Mouse (Mus musculus): ENCODE results near the gene Enpp1. TPM values are rescaled to one million over a fixed set of nuclear protein-coding genes. Genes with fewer than 3 reads are reported as not detected.

The Enpp1 gene
- 1 to 10 TPM; 3.1 to 3.2 TPM for total RNA-seq (2021)
- long read RNA-seq, experiment 1, full-length matches to known transcripts: 4 of 5 reads
- long read RNA-seq, experiment 1, partial matches to known transcripts: 0 of 5 reads
- long read RNA-seq, experiment 1, other reads (novel, unspliced or antisense): 1 of 5 reads
- long read RNA-seq, experiment 2, full-length matches to known transcripts: 3 of 6 reads
- long read RNA-seq, experiment 2, partial matches to known transcripts: 1 of 6 reads
- long read RNA-seq, experiment 2, other reads (novel, unspliced or antisense): 2 of 6 reads

DNA sequence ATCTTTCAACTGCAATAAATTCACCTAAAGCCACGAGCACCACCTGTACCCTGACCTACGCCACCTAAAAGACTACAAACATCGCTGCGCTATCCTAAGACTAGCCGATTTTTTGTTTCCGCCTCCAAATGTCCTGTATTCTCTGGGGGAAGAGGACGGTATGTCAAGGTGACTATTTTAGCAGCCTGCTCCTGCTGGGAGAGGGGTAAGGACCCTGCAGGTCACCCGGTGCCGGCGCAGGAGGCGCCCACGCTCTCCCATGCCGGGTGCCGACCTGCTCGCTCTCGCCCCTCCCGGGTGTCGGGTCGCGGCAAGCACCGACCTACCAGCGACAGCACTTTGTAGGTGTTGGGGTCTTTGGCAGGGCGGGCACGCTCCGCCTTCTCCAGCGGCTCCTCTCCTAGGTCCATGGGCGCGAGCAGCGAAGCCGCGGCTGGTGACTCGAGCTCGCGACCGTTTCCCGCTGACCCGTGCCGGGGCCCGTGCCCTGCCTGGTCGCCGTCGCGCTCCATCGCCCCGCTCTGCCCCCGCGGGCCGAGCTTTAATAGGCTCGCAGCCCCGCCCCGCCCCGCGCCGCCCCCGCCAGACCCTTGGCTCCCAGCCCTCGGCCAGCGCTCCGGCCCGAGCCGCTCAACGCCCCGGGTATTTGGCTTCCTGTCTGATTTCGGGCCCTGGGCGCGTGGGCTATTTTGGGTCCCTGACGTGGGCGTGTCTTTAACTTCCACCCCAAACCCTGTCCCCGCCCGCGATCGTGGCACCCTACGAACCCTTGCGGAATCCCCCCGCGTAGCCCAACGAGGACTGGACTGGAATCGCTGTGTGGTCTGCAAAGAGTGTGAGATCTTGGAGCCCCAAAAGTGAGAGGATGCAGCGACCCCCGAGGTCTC is at the start of gene Enpp1:
Gene Enpp1, minus strand, starts transcription at position 680 of the 887 bp plus-strand sequence.
- DNase-seq (ENCODE audit: low spot score): peak; percentile 57

DNA sequence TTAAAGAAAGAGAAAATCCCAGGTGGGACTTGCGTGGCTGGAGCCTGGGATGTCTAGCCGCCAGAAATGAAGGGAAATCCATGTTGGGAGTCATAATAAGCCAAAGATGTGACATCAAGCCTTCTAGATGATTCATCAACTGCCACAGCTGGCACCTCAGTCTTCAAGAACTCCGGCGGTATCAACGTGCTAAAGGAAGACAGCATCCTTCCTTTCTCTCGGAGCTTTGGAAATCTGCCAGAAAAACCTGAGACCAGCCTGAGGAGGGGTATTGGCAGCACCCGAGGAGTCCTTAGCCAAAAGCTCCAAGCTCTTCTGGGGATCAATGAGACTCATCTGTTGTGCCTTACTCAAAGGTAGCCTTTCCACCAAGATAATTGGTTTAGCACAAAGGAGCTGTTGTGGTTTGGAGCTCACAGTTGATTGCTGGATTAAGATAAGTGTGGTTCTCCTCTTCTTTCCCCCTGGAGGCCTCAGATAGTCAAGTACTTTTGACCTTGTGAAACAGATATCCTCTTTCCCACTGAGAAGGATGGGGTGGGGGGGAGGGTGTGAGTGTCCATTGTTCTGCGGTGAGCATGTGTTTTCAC is 46.5 kb upstream of the Enpp1 start:
- no peak for DNase-seq (ENCODE audit: low spot score)

DNA sequence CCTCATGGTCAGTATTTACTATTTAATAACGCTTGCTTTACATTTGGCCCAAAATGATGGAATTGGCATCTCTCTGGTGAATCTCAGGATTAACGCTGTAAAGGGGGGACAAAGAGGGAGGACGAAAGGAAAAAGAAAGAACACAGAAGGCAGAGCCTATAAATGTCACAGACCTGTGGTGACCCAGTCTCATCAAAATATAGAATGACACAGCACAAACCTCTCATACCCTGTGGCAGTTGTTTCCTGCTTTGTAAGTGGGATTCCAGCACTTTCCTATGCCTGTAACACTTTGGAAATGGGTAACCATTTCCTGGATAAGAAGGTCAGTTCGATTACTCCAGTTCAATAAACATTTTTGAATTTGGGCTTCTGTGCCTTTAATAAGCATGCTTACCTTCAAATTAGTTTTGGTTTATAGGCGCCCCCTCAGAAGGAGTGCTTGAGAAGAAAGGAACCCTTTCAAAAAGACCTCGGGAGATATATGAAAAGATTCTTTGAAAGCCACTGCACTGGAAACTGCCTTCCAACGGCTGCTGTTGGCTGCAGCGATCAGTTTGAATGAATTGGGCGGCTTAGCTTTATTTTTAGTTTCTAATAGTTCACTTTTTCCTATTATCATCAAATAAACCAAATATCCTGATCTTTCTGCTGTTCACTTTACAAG is 43.0 kb upstream of the Enpp1 start:
- no peak for DNase-seq (ENCODE audit: low spot score)

DNA sequence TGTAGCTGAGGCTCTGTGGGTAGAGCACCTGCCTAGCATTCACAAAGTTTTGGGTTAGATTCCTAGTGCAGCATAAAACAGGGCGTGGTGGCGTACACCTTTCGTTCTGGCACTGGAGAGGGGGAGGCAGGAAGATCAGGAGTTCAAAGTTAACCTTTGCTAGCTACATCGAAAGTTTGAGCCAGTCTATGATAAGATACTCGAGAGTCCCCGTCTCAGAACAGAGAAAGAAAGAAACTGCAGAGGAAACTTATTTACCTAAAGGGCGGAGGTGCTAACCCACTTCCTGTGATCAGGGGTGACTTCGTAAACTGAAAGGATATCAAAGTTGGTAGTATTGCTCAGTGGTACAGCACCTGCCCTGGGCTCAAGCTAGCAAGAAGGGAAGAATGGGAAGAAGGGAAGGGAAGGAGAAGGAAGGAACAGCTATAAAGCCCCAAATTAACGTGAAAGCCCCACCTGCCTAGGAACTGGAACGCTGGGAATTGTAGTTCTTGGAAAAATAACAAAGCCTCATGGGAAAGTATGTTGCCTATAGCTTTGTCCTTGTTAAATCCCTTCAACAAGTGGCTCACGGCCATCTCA is 42.4 kb upstream of the Enpp1 start:
- no peak for DNase-seq (ENCODE audit: low spot score)

DNA sequence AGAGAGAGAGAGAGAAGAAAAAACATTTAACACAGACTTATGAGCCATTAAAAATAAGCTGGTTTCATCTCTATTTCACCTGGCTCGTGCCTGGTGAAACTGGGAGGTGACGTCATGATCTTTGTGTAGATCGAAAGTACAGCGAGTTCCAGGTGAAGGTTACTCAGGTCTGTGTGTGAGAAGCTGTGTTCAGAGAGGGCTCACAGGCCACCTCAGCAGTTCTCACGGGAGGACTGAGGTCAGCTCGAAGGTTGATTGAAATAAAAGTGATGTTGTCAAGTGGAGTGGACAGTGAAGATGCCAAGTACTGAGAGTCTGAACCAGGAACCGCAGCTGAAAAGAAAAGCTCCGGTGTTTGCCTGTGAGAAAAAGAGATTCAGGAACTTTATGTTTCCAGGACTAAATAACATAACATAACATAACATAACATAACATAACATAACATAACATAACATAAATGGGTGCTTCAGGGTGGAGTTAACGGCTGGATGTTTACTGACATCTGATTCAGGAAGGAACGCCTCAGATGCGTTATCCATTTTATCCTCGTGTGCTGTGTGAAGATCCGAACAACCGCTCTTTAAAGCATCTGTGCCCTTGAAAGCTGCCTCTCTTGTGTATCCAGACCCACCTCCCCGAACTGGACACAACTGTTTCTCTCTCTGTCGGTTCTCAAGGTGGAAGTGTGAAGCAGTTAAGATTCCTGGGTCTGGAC is 41.7 kb upstream of the Enpp1 start:
- no peak for DNase-seq (ENCODE audit: low spot score)

DNA sequence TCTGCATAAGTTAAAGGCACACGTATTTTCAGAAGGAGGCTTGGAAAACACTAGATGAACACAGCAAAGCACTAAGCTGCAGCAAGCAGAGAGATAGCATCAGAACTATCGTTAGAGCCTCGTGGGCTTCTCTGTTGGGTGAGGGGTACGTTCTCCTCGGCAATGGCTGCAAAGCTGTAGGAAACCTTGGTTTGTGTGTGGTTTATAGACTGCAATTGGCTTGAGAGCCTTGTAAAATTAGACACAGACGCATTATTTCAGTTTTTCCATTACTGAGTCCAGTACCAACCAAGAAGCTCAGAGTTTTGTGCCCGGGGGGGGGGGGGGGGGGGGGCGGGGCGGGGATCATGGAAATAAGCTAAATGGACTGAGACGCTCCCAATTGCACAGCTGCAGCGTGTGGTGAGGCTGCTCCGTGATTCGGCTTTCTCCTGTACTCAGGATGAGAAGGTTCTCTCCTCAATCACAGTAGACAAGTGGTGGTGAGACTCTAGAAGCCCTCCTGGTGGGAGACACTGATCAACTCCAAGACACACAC is 31.1 kb upstream of the Enpp1 start:
- DNase-seq (ENCODE audit: low spot score): no peak

DNA sequence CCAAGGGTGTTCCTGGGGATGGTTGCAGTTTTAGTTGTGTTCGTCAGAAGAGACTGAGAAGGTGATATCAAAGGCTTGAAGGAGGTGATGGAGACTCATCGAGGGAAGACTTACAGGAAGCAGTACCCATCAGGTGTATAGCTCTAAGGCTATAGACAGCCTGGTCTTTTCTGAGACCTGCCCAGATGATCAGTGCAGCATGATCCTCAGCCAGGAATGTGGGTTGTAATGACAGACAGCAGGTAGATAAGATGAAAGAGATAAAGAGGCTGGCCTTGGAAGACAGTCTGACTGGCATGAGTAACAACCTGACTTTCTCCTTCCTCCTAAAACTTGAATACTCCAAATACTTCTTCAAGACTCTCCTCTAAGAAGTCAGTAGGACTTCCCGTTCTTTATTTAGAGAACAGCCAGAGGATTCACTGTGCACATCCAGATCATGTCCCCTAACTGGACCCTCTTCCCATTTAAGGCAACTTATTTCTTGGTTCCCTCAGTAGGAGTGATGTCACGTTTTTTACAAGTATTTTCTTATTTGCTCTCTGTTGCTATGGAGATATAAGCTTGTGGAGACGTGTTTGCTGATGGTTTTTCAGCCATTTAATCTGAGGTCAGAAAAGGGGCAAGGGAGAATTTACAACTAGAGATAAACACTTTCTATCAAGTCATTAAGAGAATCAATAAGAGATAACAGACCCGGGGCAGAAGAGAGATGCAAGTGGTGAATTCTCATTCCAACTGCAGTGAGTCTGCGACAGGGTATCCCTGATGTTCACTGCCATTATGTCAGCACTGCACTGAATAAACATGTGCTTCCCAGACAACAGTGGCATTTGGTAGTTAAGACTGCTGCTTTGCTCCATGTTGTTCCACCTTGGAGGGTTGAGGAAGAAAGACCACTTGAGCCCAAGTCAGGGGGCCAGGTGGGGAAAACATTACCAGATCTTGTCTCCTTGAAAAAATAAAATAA is 29.6 kb upstream of the Enpp1 start:
- DNase-seq (ENCODE audit: low spot score): no peak

DNA sequence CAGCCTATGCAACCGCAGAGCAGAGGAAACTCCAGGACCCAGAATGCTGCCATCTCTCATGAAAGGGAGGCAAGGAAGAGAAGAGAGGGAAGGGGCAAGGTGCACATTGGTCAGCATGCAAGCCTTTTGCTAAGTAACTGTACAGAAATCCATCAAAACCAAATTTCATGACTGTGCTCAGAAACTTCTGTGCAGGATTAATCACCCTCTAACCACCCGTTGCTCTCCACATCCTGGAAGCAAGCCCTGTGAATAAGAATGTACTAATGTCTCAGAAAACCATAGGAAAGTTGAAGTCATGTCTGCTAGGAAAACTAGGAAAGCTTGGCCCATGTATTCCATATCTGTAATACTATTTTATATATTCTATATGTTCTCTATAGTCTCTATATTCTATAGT is 27.2 kb upstream of the Enpp1 start:
- DNase-seq (ENCODE audit: low spot score): no peak

DNA sequence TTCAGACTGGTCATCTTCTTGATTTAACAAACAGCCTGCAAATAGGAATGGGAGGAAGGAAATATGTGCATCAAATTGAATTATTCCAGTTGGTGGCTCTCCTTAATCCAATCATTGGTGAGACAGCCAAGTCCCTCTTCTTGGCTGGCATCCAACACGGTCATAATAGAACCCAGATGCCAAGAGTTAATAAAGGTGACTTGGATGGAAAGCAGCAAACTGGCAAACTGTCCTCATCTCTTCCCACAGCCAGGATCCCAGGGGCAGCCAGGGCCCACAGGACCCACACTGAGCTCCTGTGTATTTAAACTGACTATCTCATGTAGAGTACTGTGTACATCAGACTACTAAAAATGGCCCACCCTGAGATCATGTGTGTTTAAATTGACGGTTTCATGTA is 26.5 kb upstream of the Enpp1 start:
- no peak for DNase-seq (ENCODE audit: low spot score)

DNA sequence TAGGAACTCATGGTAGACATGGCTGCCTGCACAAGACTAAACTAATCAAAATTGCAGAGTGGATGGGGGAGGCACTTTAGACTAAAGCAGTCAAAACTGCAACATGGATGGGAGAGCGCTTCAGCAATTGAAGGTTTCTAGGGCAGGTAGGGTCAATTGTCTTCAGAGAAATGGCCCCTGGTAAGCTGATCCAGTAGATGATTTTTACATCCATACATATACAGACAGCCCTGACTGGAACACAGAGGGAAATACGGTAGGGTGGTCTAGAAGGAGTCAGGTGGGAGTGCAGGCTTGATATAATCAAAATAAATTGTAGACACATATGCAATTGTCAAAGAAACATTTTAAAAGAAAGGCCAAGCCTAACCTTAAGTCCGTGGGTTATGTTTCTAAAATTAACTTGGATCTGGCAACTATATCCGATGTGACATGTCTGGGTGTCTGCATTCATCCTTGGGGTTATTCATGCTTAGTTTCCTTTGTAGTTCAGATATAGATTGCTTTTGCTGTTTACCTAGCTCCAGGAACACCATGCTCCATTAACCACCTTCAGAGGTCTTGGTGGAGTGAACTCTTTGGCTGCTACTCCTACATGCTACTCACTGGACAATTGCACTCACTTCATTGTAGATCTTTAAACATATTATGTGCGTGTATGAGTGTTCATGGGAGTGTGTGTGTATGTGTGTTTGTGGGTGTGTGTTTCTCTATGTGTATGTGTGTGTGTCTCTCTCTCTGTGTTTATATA is 23.2 kb upstream of the Enpp1 start:
- no peak for DNase-seq (ENCODE audit: low spot score)

DNA sequence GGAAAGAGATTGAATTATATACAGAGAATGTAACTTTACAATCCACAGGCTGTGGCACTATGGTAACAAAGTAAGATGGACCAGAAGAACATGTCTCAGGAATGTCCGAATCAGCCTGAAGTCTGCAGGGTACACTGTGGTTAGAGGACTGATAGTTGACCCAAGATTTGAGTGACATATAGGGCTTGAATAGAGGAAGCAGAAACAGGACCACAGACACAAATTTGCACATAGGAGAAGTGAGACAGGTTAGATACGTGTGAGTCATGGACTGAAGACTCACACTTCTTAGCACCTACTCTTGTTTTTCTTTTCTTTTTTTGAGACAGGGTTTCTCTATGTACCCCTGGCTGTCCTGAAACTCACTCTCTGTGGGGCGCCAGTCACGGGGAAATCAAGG is 15.5 kb upstream of the Enpp1 start:
- no peak for DNase-seq (ENCODE audit: low spot score)

DNA sequence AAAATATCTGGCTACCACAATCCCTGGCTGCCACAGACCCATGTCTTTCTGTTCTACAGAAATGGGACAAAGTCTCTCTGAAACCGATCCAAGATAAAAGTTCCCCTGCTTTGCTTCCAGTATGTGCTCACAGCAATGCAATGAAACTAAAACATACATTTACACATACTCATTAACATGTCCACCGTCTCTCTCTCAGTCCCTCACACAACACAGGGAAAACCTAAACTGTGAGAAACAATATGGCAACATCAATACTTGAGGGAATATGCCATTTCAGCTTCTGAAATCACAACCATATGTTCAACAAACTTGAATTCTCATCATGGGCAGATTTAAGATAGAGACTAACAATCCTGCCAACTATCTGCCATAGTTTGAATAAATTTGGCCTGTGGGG is 13.2 kb upstream of the Enpp1 start:
- no peak for DNase-seq (ENCODE audit: low spot score)

DNA sequence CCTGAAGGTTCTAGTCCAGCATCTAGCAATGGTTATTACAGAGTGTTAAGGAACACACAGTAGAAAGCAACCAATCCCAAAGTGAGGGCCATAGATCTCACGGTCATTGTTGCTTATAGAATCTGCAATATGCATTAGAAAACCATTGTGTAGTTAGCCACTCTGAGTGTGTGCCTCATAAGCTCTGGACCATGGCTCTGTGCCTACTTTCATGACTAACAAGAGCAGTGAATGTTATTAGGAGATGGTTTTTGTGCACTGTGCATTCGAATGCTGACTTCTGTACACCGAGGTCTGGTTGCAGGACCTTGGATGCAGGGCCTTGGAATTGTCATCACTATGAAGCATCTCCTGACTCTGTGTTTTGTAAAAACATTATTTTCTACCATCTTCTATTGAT is 9.9 kb upstream of the Enpp1 start:
- DNase-seq (ENCODE audit: low spot score): no peak

DNA sequence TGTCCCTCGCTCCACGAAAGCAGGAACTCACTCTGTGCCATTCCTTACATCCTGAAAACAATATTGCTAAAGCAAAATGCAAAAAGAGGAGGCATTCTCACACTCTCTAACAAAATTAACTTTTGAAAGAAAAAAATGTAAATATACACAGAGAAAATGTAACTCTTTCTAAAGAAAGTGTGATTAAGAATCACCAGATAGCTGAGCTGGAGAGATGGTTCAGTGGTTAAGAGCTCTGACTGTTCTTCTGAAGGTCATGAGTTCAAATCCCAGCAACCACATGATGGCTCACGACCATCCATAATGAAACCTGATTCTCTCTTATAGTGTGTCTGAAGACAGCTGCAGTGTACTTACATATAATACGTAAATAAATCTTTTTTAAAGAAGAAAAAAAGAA is 7.4 kb upstream of the Enpp1 start:
- DNase-seq (ENCODE audit: low spot score): no peak

DNA sequence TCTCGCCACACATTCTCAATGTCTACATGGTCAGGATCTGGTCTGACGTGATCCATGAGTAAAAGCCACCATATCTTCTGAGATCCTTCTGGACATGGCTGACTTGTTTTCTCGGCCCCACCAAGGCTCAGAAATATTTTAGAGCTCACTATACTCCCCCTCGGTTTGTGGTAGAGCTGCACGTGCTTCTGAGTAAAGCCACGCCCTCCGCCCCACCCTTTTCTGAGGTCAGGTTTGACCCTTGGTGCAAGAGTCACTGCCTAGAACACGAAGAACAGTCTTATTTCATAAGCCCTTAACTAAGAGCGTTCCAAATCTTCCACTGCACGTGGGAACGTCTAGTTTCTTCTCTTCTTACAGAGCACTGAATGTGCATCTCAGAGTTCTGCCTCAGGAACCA is 6.8 kb upstream of the Enpp1 start:
- no peak for DNase-seq (ENCODE audit: low spot score)

DNA sequence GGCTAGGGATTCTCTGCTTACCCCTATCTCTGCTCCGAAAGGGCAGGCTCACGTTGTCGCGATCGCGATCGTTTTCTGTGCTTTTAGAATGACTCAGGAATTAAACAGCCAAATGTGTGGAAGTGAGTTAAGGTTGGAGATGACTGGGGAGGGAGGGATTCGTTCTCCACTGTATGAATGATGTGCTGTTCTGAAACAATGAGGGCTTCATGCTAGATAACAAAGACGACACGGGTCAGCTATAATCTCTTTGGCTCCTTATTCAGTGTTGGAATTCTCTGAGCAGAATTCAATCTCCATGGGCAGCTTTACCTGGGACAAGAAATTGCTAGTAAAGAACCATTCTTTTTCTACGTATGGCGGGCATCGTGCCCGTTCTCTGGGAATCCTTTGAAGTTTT is 6.1 kb upstream of the Enpp1 start:
- no peak for DNase-seq (ENCODE audit: low spot score)

DNA sequence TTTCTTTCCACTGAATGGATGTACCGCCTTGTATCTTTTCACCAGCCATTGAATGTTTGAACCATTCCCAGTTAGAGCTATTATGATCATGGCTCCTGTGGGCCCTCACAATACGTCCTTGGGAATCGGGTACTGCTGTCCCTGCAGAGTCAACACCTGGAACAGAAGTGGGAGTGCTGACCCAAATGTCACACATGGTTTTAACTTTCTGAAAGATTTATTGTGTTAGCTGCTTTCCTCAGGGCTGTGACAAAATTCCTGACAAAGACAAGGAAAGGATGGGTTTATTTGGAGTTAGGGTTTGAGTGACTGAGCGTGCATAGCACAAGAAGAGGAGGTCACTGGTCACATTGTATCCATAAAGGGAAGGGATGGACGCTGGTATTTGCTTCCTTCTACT is 4.3 kb upstream of the Enpp1 start:
- no peak for DNase-seq (ENCODE audit: low spot score)

DNA sequence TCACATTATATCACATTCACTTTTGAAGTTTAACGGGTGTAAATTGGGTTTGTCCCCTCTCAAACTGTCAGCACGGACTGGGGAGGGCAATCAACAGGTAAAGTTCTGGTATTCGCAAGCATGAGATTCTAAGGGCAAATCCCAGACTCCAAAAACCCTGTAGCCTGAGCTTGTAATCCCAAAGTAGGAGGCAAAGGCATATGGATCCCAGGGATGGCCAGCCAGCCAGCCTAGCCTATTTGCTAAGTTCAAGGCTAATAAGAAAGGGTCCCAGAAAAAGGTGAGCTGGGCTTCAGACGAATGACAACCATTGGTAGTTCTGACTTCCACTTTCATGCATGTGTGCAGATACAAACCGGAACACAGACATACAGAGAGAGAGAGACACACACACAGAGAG is 942 bp upstream of the Enpp1 start:
- DNase-seq (ENCODE audit: low spot score): no peak

DNA sequence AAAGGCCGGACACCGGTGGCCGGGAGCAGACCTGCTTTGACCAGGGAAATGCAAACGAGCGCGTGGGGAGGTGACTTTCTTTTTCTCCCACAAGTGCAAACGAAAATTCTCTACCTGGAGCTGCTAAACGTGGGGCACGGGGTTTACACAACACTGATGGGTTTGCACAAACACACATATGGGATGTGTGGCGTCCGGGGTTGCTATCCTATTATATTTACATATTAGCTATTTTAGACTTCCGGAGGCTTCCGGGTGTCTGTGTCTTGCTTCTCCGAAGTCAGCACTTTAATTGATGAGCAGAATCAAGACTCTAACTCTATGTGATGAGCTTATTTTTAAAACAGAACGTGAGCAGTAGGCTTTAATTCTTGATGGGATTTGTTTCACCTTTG is 405 bp upstream of the Enpp1 start:
- no peak for DNase-seq (ENCODE audit: low spot score)
